Mouse (Mus musculus): ENCODE measurements around the gene Shroom2.

DNA sequence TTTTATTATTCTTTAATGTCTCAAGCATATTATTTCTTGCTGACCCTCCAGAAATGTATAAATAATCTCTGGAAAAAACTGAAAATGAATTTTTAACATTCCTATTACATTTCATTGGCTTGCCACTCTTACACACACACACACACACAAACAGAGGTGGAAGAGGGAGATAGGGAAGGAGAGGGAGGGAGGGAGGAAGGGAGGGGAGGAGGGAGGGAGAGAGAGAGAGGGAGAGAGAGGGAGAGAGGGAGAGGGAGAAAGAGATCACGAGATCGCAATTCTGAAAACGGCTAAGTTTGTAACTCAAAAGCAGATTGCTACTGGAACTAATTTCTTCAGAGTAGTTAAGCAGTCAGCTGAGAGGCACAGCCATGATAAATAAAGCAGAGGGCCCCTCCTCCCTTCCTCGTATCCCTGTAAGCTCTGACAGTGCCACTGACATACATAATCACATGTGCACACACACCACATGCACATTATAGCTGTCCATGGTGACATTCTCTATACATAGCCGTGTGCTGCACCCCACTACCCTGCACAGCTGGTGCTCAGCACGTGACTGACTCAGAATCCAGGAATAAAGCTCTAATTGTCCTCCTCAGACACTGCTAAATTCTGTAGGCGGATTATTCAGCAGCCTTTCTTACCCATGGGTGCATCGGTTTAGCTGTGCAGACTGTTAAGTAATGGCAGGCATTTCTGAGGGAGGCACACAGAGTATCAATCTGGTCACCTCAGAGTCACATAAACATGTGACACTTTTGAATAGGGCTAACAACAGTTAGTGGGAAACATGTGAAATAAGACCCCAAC lies 113.3 kb downstream of the Shroom2 start:
- no peak for TF ChIP-seq POLR2A (IDR thresholded peaks at IDR 0.05; ENCODE audit: borderline replicate concordance, extremely low read depth, insufficient read depth, insufficient read length, poor library complexity, severe bottlenecking)
- TF ChIP-seq CTCF (IDR thresholded peaks at IDR 0.05; ENCODE audit: borderline replicate concordance, extremely low read depth, insufficient read depth, insufficient read length), result no peak

All from brain, embryonic 14.5 days (tissue).